Mouse (Mus musculus) embryonic fibroblast, embryonic 13.5 days (primary cell): Measurements from ENCODE around the gene Gfra1.

Experiments
- CTCF ChIP-seq: IDR thresholded peaks from 2 replicates; pipeline ENCODE4 v1.5.1; 2011; ENCODE audit warnings: mild to moderate bottlenecking, control low read depth, low read length, moderate library complexity, borderline replicate concordance; ENCODE audit not compliant: insufficient read depth
- POLR2A ChIP-seq: IDR thresholded peaks from 2 replicates; pipeline ENCODE4 v1.6.1; 2011; ENCODE audit warnings: low read depth, mild to moderate bottlenecking, control low read depth, low read length, moderate library complexity

- no peak for TF ChIP-seq CTCF
- TF ChIP-seq POLR2A = no peak
Measured at GRCm38 (mm10) chr19:58340221-58340620, 115.5 kb downstream of the Gfra1 start.
